ENCODE assay signal across 13 mouse cellular contexts in the genomic region with DNA sequence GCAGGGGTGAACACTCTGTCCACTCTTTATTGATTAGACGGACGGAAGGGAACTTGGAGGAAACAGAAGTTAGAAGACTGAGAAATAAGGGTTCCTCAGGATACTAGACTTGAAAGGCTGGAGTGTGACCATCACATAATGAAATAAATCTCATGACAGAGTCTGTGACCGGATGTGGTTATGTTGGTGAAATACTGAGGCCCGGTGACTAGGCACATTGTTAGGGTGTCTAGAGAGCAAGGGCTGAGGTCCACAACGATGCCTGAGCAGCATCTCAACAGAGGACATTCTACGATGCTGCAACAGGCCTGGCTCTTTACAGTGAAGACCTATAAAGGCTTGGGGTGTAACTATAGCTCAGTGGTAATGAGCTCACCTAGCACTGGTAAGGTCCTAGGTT.
"Had no signal": no experiment of that assay in that cellular context is flagged by ENCODE, and none has a peak within 500 bp of the region (broad histone marks: within the 10 kb centered on the region; RNA-seq: fewer than 3 reads in every experiment).

No protein-coding gene starts in this region.

- H3K4me1 ChIP-seq: liver, embryonic 13.5 days; megakaryocyte, embryonic 14.5 days; midbrain, embryonic 13.5 days had no signal

- ATAC-seq: intestine, embryonic 16.5 days; midbrain, embryonic 13.5 days had no signal

- H3K4me3 ChIP-seq: layer of hippocampus, adult 2 months; liver, embryonic 13.5 days; megakaryocyte, embryonic 14.5 days; midbrain, embryonic 10.5 days; midbrain, embryonic 13.5 days had no signal

- H3K27ac ChIP-seq: layer of hippocampus, adult 2 months; liver, embryonic 13.5 days; midbrain, embryonic 10.5 days; midbrain, embryonic 13.5 days had no signal

- DNase-seq: kidney, adult 18-20 months; kidney, adult 9 months; kidney, postnatal 14 days; kidney, postnatal 4 days; layer of hippocampus, adult 9-11 months; liver, embryonic 13.5 days; lung, embryonic 14.5 days; thymus, postnatal 25 days had no signal
